Mouse (Mus musculus) intestine, postnatal 0 days (tissue): ENCODE data around the gene Eif1b. TPM values are rescaled to one million over a fixed set of nuclear protein-coding genes. Genes with fewer than 3 reads are reported as not detected.

Experiments used
- ATAC-seq: fragments of 200-750 bp; cut with Nextera tagmentation; 2 replicates; pipeline ENCODE4 v1.8.0; 2017; ENCODE audit warnings: mild to moderate bottlenecking, moderate TSS enrichment, moderate library complexity
- H3K27ac ChIP-seq: fragments of 300-500 bp; sonication (generic); 2 replicates; pipeline ENCODE4 v1.5.1; 2014; ENCODE audit warnings: mild to moderate bottlenecking, low read depth, low read length, moderate library complexity
- H3K27me3 ChIP-seq: fragments of 300-500 bp; sonication (generic); replicated peaks from 2 replicates; pipeline ENCODE4 v1.6.1; 2014; ENCODE audit warnings: low read length, mixed read lengths; ENCODE audit not compliant: control insufficient read depth, insufficient read depth
- H3K36me3 ChIP-seq: fragments of 300-500 bp; sonication (generic); 2 replicates; pipeline ENCODE4 v1.6.1; 2014; ENCODE audit warnings: mild to moderate bottlenecking, moderate library complexity; ENCODE audit not compliant: control insufficient read depth, insufficient read depth
- H3K4me1 ChIP-seq: fragments of 300-500 bp; sonication (generic); replicated peaks from 2 replicates; pipeline ENCODE4 v1.6.1; 2014; ENCODE audit warnings: antibody characterized with exemption, low read length, mixed read lengths; ENCODE audit not compliant: control insufficient read depth, insufficient read depth
- H3K4me2 ChIP-seq: fragments of 300-500 bp; sonication (generic); replicated peaks from 2 replicates; pipeline ENCODE4 v1.6.1; 2014; ENCODE audit warnings: low read depth, mild to moderate bottlenecking, moderate library complexity
- H3K4me3 ChIP-seq: fragments of 300-500 bp; sonication (generic); 2 replicates; pipeline ENCODE4 v1.5.1; 2014; ENCODE audit warnings: low read depth, low read length
- H3K9ac ChIP-seq: fragments of 300-500 bp; sonication (generic); 2 replicates; pipeline ENCODE4 v1.6.1; 2014; ENCODE audit warnings: mild to moderate bottlenecking, low read depth, low read length
- H3K9me3 ChIP-seq: fragments of 300-500 bp; sonication (generic); 2 replicates; pipeline ENCODE4 v1.6.1; 2016; ENCODE audit warnings: mixed run types; ENCODE audit not compliant: control insufficient read depth
- CTCF ChIP-seq: sonication (generic); IDR thresholded peaks from 2 replicates; pipeline ENCODE4 v1.5.1; 2016; ENCODE audit warnings: low read depth, mild to moderate bottlenecking, control low read depth, antibody characterized with exemption, moderate library complexity
- WGBS: fragments of 180-500 bp; shearing (Covaris S2); extraction: QIAGEN DNeasy Blood & Tissue Kit; methylation state at CpG from one replicate; pipeline ENCODE4 v1.1.7; 2014; 5-methylcytosine and 5-hydroxymethylcytosine counted together
- polyA plus RNA-seq: library from polyadenylated mRNA; unstranded; fragments of >200 nt; fragmentation: Nextera tagmentation; extraction: Ambion mirVana; gene quantifications from 2 replicates; pipeline ENCODE4 v1.2.1, GENCODE M21; 2015

Gene Eif1b
- polyA plus RNA-seq, 1 experiment from 2014 or later: 115 TPM

GRCm38 (mm10) chr9:120482382-120482781 is 9.7 kb upstream of the Eif1b start:
- TF ChIP-seq CTCF: no peak
- no peak overlapping the region for H3K4me3 ChIP-seq
- H3K9me3 ChIP-seq: no peaks in the 10 kb centered on the region
- H3K27ac ChIP-seq: no peak overlapping the region
- 94% methylated on average over 4 of the region's 4 CpGs for WGBS
- no peak overlapping the region for H3K4me2 ChIP-seq
- H3K4me1 ChIP-seq: no peaks in the 10 kb centered on the region
- ATAC-seq: no peak
- H3K9ac ChIP-seq: no peak overlapping the region
- no peaks in the 10 kb centered on the region for H3K36me3 ChIP-seq
- no peaks in the 10 kb centered on the region for H3K27me3 ChIP-seq

GRCm38 (mm10) chr9:120483101-120483500 is 8.9 kb upstream of the Eif1b start:
- Histone ChIP-seq H3K36me3 (no peaks in the 10 kb centered on the region), H3K4me2 (no peak overlapping the region), H3K27me3 (no peaks in the 10 kb centered on the region), H3K9me3 (no peaks in the 10 kb centered on the region), H3K9ac (no peak overlapping the region), H3K27ac (no peak overlapping the region), H3K4me3 (no peak overlapping the region), H3K4me1 (no peaks in the 10 kb centered on the region)
- TF ChIP-seq CTCF: no peak
- no peak for ATAC-seq
- 81% methylated on average over 8 of the region's 8 CpGs for WGBS

GRCm38 (mm10) chr9:120487076-120487475 is 5.0 kb upstream of the Eif1b start:
- ATAC-seq: no peak
- TF ChIP-seq CTCF: no peak
- Histone ChIP-seq H3K27me3 (no peaks in the 10 kb centered on the region), H3K4me1 (0 out of 2 replicates have a peak, but pooled peaks cover 3% of the 10 kb centered on the region), H3K4me2 (no peak overlapping the region), H3K9ac (no peak overlapping the region), H3K4me3 (no peak overlapping the region), H3K36me3 (no peaks in the 10 kb centered on the region), H3K27ac (no peak overlapping the region), H3K9me3 (no peaks in the 10 kb centered on the region)
- WGBS: 61% methylated on average over 8 of the region's 8 CpGs

GRCm38 (mm10) chr9:120491509-120491908 is 523 bp upstream of the Eif1b start:
- Histone ChIP-seq H3K4me1 (0 out of 2 replicates have a peak, but pooled peaks cover 4% of the 10 kb centered on the region), H3K4me2 (peak overlapping the region; percentile 79), H3K9ac (no peak overlapping the region), H3K27ac (no peak overlapping the region), H3K4me3 (peak overlapping the region; percentile 99; the same call in 1 of the 2 replicates), H3K36me3 (peaks cover 25% of the 10 kb centered on the region), H3K27me3 (no peaks in the 10 kb centered on the region), H3K9me3 (no peaks in the 10 kb centered on the region)
- ATAC-seq: no peak
- WGBS: 85% methylated on average over 3 of the region's 3 CpGs
- TF ChIP-seq CTCF: peak; percentile 49

- TF ChIP-seq CTCF: no peak
- Histone ChIP-seq H3K36me3 (peaks cover 25% of the 10 kb centered on the region), H3K27ac (peak overlapping the region; percentile 92), H3K4me2 (peak overlapping the region; percentile 79), H3K4me1 (0 out of 2 replicates have a peak, but pooled peaks cover 4% of the 10 kb centered on the region), H3K4me3 (peak overlapping the region; percentile 99), H3K27me3 (no peaks in the 10 kb centered on the region), H3K9me3 (no peaks in the 10 kb centered on the region), H3K9ac (peak overlapping the region; percentile 98)
- ATAC-seq: peak; percentile 78
- WGBS: under 1% methylated on average over 95 of the region's 97 CpGs
Observed at GRCm38 (mm10) chr9:120492400-120493351, 644 bp downstream of the Eif1b start.

- Histone ChIP-seq H3K27me3 (no peaks in the 10 kb centered on the region), H3K4me2 (peak overlapping the region; percentile 79), H3K4me1 (0 out of 2 replicates have a peak, but pooled peaks cover 4% of the 10 kb centered on the region), H3K36me3 (peaks cover 25% of the 10 kb centered on the region), H3K9me3 (no peaks in the 10 kb centered on the region), H3K9ac (peak overlapping the region; percentile 98; the same call in 1 of the 2 replicates), H3K4me3 (peak overlapping the region; percentile 99; the same call in 1 of the 2 replicates), H3K27ac (no peak overlapping the region)
- TF ChIP-seq CTCF: no peak
- ATAC-seq: no peak
- WGBS: 59% methylated on average over 12 of the region's 12 CpGs
Observed at GRCm38 (mm10) chr9:120493781-120494180, 1.7 kb downstream of the Eif1b start.
